Mouse (Mus musculus) small intestine, adult 2 months (tissue): ENCODE measurements around the gene Mtus2. TPM values are rescaled to one million over a fixed set of nuclear protein-coding genes. Genes with fewer than 3 reads are reported as not detected.

ENCODE experiments used
- H3K27ac ChIP-seq: fragments of 200-500 bp; 2 replicates; pipeline ENCODE4 v1.5.1; 2012; ENCODE audit warnings: low read depth, low read length, control low read depth, inconsistent platforms; ENCODE audit not compliant: insufficient read depth
- H3K27me3 ChIP-seq: fragments of 200-500 bp; 2 replicates; pipeline ENCODE4 v1.6.1; 2012; ENCODE audit warnings: mild to moderate bottlenecking, moderate library complexity, low read length, inconsistent platforms; ENCODE audit not compliant: control insufficient read depth, insufficient read depth
- H3K36me3 ChIP-seq: fragments of 200-500 bp; 2 replicates; pipeline ENCODE4 v1.6.1; 2012; ENCODE audit warnings: mild to moderate bottlenecking, low read length, control low read depth, inconsistent platforms; ENCODE audit not compliant: control insufficient read depth, insufficient read depth
- H3K4me1 ChIP-seq: fragments of 200-500 bp; 2 replicates; pipeline ENCODE4 v1.6.1; 2012; ENCODE audit warnings: low read length, inconsistent platforms, mixed read lengths; ENCODE audit not compliant: control insufficient read depth, insufficient read depth, insufficient read length
- H3K4me3 ChIP-seq: fragments of 200-500 bp; 2 replicates; pipeline ENCODE4 v1.5.1; 2012; ENCODE audit warnings: low read depth, mild to moderate bottlenecking, control low read depth, inconsistent platforms, low read length, moderate library complexity
- CTCF ChIP-seq: fragments of 200-500 bp; IDR thresholded peaks from 2 replicates; pipeline ENCODE4 v1.5.1; 2012; ENCODE audit warnings: low read depth, mild to moderate bottlenecking, control low read depth, inconsistent platforms, low read length, moderate library complexity, mixed read lengths; ENCODE audit not compliant: insufficient replicate concordance, insufficient read length; ENCODE audit errors: extremely low read depth
- POLR2A ChIP-seq: fragments of 200-500 bp; IDR thresholded peaks from 2 replicates; pipeline ENCODE4 v1.6.1; 2012; ENCODE audit warnings: low read depth, mild to moderate bottlenecking, control low read depth, inconsistent platforms, low read length, moderate library complexity
- WGBS: fragments of 180-500 bp; shearing (Covaris S2); methylation state at CpG from one replicate; pipeline ENCODE4 v1.1.7; 2018; 5-methylcytosine and 5-hydroxymethylcytosine counted together
- polyA plus RNA-seq: library from polyadenylated mRNA; depleted of rRNA; stranded (reverse); fragments of >200 nt; gene quantifications from 2 replicates; pipeline ENCODE4 v1.2.3, GENCODE M21; 2012

The Mtus2 gene
- polyA plus RNA-seq, 1 experiment: 1.8 TPM

- 84% methylated on average over 9 of the region's 9 CpGs for WGBS
These were observed 40.9 kb upstream of the Mtus2 start for GRCm38 (mm10) chr5:147916171-147916570.

GRCm38 (mm10) chr5:147918044-147918846 is 38.9 kb upstream of the Mtus2 start:
- H3K27ac ChIP-seq: 0 out of 2 replicates have a peak overlapping the region, but pooled peaks have one; percentile 6

More at GRCm38 (mm10) chr5:147916171-147916570, 40.9 kb upstream of the Mtus2 start:
- no peak overlapping the region for H3K4me3 ChIP-seq
- no peaks in the 10 kb centered on the region for H3K36me3 ChIP-seq
- TF ChIP-seq CTCF: no peak
- no peak for TF ChIP-seq POLR2A
- H3K27me3 ChIP-seq: no peaks in the 10 kb centered on the region
- H3K4me1 ChIP-seq: peaks cover 15% of the 10 kb centered on the region
- no peak overlapping the region for H3K27ac ChIP-seq

GRCm38 (mm10) chr5:147924621-147925020 is 32.5 kb upstream of the Mtus2 start:
- TF ChIP-seq POLR2A: no peak
- no peak for TF ChIP-seq CTCF
- Histone ChIP-seq H3K27me3 (no peaks in the 10 kb centered on the region), H3K36me3 (no peaks in the 10 kb centered on the region), H3K4me1 (0 out of 2 replicates have a peak, but pooled peaks cover 2% of the 10 kb centered on the region), H3K27ac (no peak overlapping the region), H3K4me3 (no peak overlapping the region)
- WGBS: 37% methylated on average over 5 of the region's 5 CpGs

More at GRCm38 (mm10) chr5:147918044-147918846, 38.9 kb upstream of the Mtus2 start:
- Histone ChIP-seq H3K4me3 (no peak overlapping the region), H3K27me3 (no peaks in the 10 kb centered on the region), H3K4me1 (peaks cover 6% of the 10 kb centered on the region; the same call in 1 of the 2 replicates), H3K36me3 (no peaks in the 10 kb centered on the region)
- TF ChIP-seq CTCF: no peak
- no peak for TF ChIP-seq POLR2A
- 56% methylated on average over 17 of the region's 17 CpGs for WGBS

GRCm38 (mm10) chr5:147925935-147926604 is 31.1 kb upstream of the Mtus2 start:
- peak; percentile 61; the same call in 1 of the 2 replicates for TF ChIP-seq CTCF
- no peak for TF ChIP-seq POLR2A
- 0 out of 2 replicates have a peak, but pooled peaks cover 2% of the 10 kb centered on the region for H3K4me1 ChIP-seq
- no peak overlapping the region for H3K27ac ChIP-seq
- H3K27me3 ChIP-seq: no peaks in the 10 kb centered on the region
- 68% methylated on average over 15 of the region's 15 CpGs for WGBS
- no peak overlapping the region for H3K4me3 ChIP-seq
- H3K36me3 ChIP-seq: no peaks in the 10 kb centered on the region

DNA sequence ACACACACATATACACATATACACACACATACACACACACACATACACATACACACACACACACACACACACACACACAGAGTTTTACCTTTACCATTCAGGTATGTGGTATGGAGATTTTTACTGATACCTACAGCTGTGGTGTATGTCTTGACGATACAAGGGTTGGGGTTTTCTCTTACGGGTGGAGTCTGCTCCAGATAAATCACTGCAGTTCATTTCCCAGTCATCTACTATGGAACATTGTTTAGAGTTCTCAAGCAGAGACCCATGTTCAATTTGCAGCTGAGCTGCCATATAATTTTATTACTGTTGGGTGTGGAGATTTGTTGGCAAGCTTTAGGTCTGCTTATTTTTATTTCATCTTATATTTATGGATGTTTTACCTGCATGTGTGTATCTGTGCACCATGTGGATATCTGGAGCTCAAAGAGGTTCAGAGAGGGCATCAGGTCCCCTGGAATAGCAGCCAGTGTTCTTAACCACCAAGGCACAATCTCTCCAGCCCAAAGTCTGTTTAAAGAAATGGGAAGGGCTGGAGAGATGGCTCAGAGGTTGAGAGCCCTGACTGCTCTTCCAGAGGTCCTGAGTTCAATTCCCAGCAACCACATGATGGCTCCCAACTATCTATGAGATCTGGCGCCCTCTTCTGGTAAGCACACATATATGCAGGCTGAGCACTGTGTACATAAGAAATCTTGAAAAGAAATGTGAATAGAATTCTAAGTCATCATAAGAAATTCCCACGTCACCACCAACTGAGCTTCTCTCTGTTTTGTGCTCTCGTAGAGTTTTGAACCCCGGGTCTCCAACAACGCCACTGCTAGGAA is 28.2 kb upstream of the Mtus2 start:
- 0 out of 2 replicates have a peak, but pooled peaks cover 2% of the 10 kb centered on the region for H3K4me1 ChIP-seq
- no peaks in the 10 kb centered on the region for H3K36me3 ChIP-seq
- no peak overlapping the region for H3K27ac ChIP-seq
- no peak for TF ChIP-seq POLR2A
- TF ChIP-seq CTCF: peak; percentile 54; the same call in 1 of the 2 replicates
- no peak overlapping the region for H3K4me3 ChIP-seq
- no peaks in the 10 kb centered on the region for H3K27me3 ChIP-seq
- WGBS: 64% methylated on average over 7 of the region's 7 CpGs

DNA sequence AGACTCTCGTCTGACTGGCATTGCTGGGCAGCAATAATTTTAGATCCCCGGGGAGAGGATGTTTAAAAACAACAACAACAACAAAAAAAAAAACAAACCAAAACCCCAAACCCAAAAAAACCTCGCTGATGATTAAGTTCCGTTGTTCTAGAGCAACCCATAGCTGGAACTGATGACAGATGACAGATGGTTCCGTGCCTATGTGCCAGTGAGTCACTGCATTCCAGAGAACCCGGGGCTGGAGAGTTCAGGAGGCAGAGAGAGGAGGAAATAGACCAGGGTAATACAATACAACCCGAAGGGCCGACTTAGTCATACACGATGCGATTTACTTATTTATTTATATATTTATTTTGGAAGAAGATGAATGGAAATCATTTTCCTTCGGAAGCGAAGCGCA is 22.0 kb upstream of the Mtus2 start:
- 83% methylated on average over 13 of the region's 13 CpGs for WGBS
- H3K27ac ChIP-seq: no peak overlapping the region
- no peaks in the 10 kb centered on the region for H3K4me1 ChIP-seq
- no peaks in the 10 kb centered on the region for H3K27me3 ChIP-seq
- H3K36me3 ChIP-seq: no peaks in the 10 kb centered on the region
- no peak overlapping the region for H3K4me3 ChIP-seq
- TF ChIP-seq CTCF (no peak), POLR2A (no peak)
